Mouse (Mus musculus) C2C12 (cell line): ENCODE data around the gene Dock2.

Experiments
- CTCF ChIP-seq: IDR thresholded peaks from one replicate; pipeline ENCODE4 v1.5.1; 2011; ENCODE audit not compliant: control insufficient read depth, insufficient read depth, insufficient read length
- MYOG ChIP-seq: IDR thresholded peaks from one replicate; pipeline ENCODE4 v1.6.1; 2011; ENCODE audit not compliant: control insufficient read depth, insufficient read length; ENCODE audit errors: extremely low read depth

GRCm38 (mm10) chr11:34739816-34740215, 43.9 kb downstream of the Dock2 start:
- TF ChIP-seq CTCF, result no peak
- no peak for TF ChIP-seq MYOG
